Mouse (Mus musculus): ENCODE data around the gene Faah. TPM values are rescaled to one million over a fixed set of nuclear protein-coding genes. Genes with fewer than 3 reads are reported as not detected.
A peak's percentile ranks its signal among the peaks of the same experiment; 100 is the strongest.

The Faah gene
- polyA plus RNA-seq (2015; fragmentation: Nextera tagmentation; extraction: Ambion mirVana) = 10.0 and 12.7 TPM in 2 replicates

DNA sequence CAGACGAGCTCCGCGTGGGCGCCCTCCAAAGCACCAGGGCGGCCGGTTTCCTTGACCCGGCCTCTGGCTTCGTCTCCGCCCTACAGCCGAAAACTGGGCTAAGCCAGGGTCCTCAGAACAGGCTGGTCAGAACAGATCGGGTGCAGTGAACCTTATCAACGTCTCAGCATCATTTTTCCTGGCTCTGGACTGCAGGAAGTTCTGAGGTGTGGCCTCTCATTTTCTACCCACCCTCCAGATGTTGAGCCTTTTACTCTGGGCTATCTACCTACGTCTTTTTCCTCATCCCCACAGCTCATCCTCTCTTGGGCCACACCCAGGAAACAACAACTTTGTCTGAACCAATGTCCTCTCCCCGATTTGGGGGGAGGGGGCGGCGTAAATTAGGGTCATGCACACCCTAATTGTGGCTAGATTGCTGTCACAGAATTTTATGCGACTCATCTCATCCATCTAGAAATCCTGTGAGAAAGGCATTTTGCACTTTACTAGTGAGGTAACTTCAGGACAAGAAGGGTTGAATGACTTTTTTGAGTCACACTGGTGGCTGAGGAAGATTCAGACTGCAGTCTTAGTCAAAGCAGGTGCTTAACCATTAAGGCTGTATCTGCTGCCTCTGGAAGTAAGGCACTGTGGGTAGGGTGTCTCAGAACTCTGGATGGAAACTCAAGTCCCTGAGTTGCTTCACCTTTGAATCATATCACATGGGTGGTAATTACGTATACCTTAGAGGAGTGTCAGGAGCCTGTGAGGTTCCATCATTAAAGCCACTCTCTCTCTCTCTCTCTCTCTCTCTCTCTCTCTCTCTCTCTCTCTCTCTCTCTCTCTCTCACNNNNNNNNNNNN is at the start of gene Faah:
TSS of gene Faah (minus strand) at position 25 of the 845 bp plus-strand sequence.
- Histone ChIP-seq H3K27me3 (peaks cover 66% of the 10 kb centered on the region), H3K4me3 (replicated peaks) (peak within 1 kb of the TSS; percentile 58), H3K4me1 (replicated peaks) (peaks cover 15% of the 10 kb centered on the region), H3K36me3 (replicated peaks) (no peaks in the 10 kb centered on the region), H3K9me3 (replicated peaks) (no peaks in the 10 kb centered on the region), H3K27ac (replicated peaks) (0 out of 2 replicates have a peak within 1 kb of the TSS, but pooled peaks have one; percentile 38), H3K9ac (no peak within 1 kb of the TSS), H3K4me2 (peak within 1 kb of the TSS; percentile 73)
- no peak for ATAC-seq (ENCODE audit: insufficient read depth)
- 8% methylated on average over 18 of the region's 18 CpGs for WGBS (ENCODE audit: insufficient replicate concordance)

DNA sequence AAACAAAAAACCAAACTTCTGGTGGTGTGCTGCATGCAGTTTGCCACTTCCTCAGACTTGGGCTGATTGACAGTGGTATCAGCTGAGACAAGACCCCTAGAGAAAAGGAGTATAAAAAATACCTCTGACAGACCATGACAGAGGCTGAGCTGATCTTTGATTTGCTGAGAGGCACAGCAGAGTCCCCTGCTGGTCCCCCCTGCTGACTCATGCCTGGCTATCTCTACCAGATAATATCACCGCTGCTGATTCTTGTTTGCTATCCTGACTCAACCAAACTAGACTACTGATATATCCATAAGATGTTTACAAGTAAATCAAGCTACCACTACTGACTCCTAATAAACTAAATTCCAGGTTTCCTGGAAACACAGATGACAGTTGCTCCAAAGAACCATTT is 46.1 kb upstream of the Faah start:
- peak; percentile 28; the same call in 1 of the 2 replicates for ATAC-seq (ENCODE audit: insufficient read depth)
- no peak overlapping the region for H3K4me3 ChIP-seq (replicated peaks)
- H3K27ac ChIP-seq (replicated peaks) = no peak overlapping the region
- no peak overlapping the region for H3K4me2 ChIP-seq
- H3K4me1 ChIP-seq (replicated peaks) = peaks cover 7% of the 10 kb centered on the region; the same call in 1 of the 2 replicates
- 17% methylated on average over 1 of the region's 1 CpGs for WGBS (ENCODE audit: insufficient replicate concordance)
- no peaks in the 10 kb centered on the region for H3K9me3 ChIP-seq (replicated peaks)
- peaks cover 38% of the 10 kb centered on the region for H3K36me3 ChIP-seq (replicated peaks)
- no peaks in the 10 kb centered on the region for H3K27me3 ChIP-seq
- H3K9ac ChIP-seq = no peak overlapping the region

DNA sequence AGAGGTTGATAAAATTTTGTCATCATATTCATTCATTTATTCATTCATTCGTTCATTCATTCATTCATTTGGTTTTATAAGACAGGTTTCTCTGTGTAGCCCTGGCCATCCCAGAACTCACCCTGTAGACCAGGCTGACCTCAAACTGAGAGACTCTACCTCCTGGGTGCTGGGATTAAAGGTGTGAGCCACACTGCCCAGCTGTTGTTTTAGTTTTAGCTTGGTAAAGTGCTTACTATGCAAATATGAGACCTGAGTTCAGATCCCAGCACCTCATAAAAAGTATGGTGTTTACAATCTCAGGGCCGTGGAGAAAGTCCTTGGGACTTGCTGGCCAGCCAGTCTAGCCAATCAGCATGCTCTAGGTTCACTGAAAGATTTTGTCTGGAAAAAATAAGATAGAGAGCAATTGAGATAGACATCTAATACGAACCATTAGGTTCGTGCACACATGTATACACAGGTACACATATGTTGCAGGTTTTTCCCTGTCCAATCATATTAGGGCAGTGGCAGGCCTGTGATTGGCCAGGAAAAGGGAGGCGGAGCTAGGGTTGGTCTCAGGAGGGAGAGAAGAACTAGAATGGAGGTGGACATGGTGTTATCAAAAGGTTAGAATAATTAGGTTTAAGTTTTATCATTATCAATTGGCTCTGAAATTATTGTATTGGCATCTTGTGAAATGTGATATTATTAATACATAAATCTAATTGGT is 41.4 kb upstream of the Faah start:
- 64% methylated on average over 5 of the region's 5 CpGs for WGBS (ENCODE audit: insufficient replicate concordance)
- H3K9ac ChIP-seq = no peak overlapping the region
- H3K9me3 ChIP-seq (replicated peaks) = no peaks in the 10 kb centered on the region
- H3K4me2 ChIP-seq = no peak overlapping the region
- no peak overlapping the region for H3K27ac ChIP-seq (replicated peaks)
- H3K4me3 ChIP-seq (replicated peaks) = no peak overlapping the region
- H3K27me3 ChIP-seq = no peaks in the 10 kb centered on the region
- no peaks in the 10 kb centered on the region for H3K36me3 ChIP-seq (replicated peaks)
- H3K4me1 ChIP-seq (replicated peaks) = peaks cover 10% of the 10 kb centered on the region
- ATAC-seq (ENCODE audit: insufficient read depth) = no peak

DNA sequence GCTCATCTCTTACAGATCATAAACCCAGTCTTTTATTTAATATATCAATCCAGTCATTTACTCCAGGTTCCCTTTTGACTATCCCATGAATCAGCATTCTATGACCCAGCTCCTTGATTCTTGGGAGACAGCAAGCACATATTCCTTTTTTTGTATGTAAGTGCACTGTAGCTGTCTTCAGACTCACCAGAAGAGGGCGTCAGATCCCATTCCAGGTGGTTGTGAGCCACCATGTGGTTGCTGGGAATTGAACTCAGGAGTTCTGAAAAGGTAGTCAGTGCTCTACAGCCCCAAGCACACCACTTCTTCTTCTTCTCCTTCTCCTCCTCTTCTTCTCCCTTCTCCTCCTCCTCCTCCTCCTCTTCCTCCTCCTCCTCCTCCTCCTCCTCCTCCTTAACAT is 39.8 kb upstream of the Faah start:
- Histone ChIP-seq H3K9me3 (replicated peaks) (no peaks in the 10 kb centered on the region), H3K4me2 (no peak overlapping the region), H3K27ac (replicated peaks) (no peak overlapping the region), H3K36me3 (replicated peaks) (no peaks in the 10 kb centered on the region), H3K4me1 (replicated peaks) (peaks cover 16% of the 10 kb centered on the region), H3K27me3 (no peaks in the 10 kb centered on the region), H3K9ac (no peak overlapping the region), H3K4me3 (replicated peaks) (no peak overlapping the region)
- no peak for ATAC-seq (ENCODE audit: insufficient read depth)
- WGBS (ENCODE audit: insufficient replicate concordance) = 3% methylated on average over 1 of the region's 1 CpGs

DNA sequence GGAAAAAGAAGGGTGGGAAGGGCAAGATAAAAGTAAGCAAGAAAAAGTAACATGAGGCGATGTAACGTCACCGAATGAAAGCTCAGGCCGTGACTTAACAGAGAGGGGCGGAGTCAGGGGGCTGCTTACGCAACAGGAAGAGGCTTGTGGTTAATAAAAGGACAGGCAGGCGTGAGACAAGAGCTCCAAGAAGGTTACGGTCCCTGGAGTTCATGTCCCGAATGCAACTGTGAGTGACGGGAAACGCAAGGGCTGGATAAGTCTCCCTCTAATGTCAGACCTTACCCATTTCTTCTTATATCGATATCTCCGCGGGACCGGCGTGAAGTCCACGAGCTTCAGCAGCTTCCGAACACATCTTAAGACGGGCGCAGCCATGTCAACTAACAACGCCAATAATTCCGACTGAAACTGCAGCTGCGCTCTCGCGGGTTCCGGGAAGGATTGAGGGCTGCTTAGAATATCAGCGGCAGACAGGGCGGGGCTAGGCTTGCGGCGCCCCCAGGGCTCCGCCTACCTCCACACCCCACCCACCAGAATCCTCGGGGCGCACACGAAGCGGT is 35.8 kb upstream of the Faah start, which contains the start of gene Nsun4:
TSS of gene Nsun4 (minus strand) at position 478 of the 563 bp plus-strand sequence.
- H3K4me2 ChIP-seq = peak within 1 kb of the TSS; percentile 95
- H3K4me3 ChIP-seq (replicated peaks) = peak within 1 kb of the TSS; percentile 72
- H3K27ac ChIP-seq (replicated peaks) = peak within 1 kb of the TSS; percentile 95
- H3K4me1 ChIP-seq (replicated peaks) = peaks cover 24% of the 10 kb centered on the region
- H3K27me3 ChIP-seq = no peaks in the 10 kb centered on the region
- H3K9ac ChIP-seq = peak within 1 kb of the TSS; percentile 63
- peak; percentile 92 for ATAC-seq (ENCODE audit: insufficient read depth)
- no peaks in the 10 kb centered on the region for H3K9me3 ChIP-seq (replicated peaks)
- WGBS (ENCODE audit: insufficient replicate concordance) = under 1% methylated on average over 35 of the region's 35 CpGs
- H3K36me3 ChIP-seq (replicated peaks) = no peaks in the 10 kb centered on the region

DNA sequence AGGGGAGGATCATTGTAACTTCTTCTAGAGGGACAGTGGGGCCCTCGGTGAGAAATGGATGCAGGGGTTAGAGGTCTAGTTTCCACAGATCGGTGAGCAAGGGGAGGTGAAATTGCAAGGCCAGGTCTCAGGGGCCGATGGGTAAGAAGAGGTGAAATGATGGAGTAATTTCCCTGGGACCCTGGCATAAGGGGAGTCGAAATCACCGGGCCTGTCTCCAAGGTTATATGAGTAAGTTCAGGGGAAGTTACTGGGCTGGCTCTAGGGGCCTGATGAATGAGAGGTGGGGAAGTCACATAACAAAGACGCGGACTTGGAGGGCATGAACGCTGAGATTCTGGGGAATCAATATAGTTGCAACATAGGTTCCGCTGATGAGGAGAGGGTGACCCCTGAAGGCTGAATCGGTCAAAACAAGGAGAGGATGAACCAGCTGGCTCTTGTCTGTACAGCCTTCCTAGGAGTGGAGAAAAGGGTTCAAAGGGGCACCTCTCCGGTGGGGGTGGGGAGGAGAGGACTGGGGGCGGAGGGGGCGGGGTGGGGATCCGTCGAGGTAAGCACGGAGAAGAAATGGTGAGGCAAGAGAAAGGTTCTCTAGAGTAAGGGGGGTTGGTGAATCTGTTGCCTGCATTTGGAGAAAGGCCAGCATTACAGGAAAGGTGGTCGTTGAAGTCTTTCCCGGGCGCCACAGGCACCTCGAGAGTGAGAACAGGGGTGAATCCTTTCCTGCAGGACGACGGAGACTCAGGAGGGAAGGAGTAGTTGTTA is 35.0 kb upstream of the Faah start:
- peak overlapping the region; percentile 95 for H3K27ac ChIP-seq (replicated peaks)
- H3K27me3 ChIP-seq = no peaks in the 10 kb centered on the region
- no peaks in the 10 kb centered on the region for H3K9me3 ChIP-seq (replicated peaks)
- H3K9ac ChIP-seq = peak overlapping the region; percentile 63
- ATAC-seq (ENCODE audit: insufficient read depth) = peak; percentile 26; the same call in 1 of the 2 replicates
- H3K4me2 ChIP-seq = peak overlapping the region; percentile 95
- peak overlapping the region; percentile 72 for H3K4me3 ChIP-seq (replicated peaks)
- no peaks in the 10 kb centered on the region for H3K36me3 ChIP-seq (replicated peaks)
- H3K4me1 ChIP-seq (replicated peaks) = peaks cover 29% of the 10 kb centered on the region
- 9% methylated on average over 22 of the region's 22 CpGs for WGBS (ENCODE audit: insufficient replicate concordance)

DNA sequence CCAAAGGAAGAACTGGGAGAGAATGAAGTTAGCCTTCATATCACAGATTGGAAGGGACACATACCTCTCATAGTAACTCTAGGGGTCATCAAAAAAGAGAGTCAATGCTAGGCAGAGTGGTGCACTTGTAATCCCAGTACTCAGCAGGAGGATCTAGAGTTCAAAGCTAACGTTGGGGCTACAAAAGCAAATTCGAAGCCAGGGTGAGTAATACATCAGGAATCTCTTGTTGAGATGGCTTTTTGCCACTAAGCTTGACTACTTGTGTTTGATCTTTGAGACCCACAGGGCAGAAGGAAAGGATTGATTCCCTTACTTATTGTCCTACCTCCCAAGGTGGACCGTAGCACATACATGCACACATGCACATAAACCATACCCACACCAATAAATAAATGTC is 31.5 kb upstream of the Faah start:
- no peak overlapping the region for H3K9ac ChIP-seq
- H3K36me3 ChIP-seq (replicated peaks) = 0 out of 2 replicates have a peak, but pooled peaks cover 5% of the 10 kb centered on the region
- 70% methylated on average over 3 of the region's 3 CpGs for WGBS (ENCODE audit: insufficient replicate concordance)
- H3K9me3 ChIP-seq (replicated peaks) = no peaks in the 10 kb centered on the region
- H3K4me1 ChIP-seq (replicated peaks) = peaks cover 24% of the 10 kb centered on the region
- H3K4me2 ChIP-seq = no peak overlapping the region
- no peak for ATAC-seq (ENCODE audit: insufficient read depth)
- H3K27me3 ChIP-seq = no peaks in the 10 kb centered on the region
- no peak overlapping the region for H3K4me3 ChIP-seq (replicated peaks)
- no peak overlapping the region for H3K27ac ChIP-seq (replicated peaks)

DNA sequence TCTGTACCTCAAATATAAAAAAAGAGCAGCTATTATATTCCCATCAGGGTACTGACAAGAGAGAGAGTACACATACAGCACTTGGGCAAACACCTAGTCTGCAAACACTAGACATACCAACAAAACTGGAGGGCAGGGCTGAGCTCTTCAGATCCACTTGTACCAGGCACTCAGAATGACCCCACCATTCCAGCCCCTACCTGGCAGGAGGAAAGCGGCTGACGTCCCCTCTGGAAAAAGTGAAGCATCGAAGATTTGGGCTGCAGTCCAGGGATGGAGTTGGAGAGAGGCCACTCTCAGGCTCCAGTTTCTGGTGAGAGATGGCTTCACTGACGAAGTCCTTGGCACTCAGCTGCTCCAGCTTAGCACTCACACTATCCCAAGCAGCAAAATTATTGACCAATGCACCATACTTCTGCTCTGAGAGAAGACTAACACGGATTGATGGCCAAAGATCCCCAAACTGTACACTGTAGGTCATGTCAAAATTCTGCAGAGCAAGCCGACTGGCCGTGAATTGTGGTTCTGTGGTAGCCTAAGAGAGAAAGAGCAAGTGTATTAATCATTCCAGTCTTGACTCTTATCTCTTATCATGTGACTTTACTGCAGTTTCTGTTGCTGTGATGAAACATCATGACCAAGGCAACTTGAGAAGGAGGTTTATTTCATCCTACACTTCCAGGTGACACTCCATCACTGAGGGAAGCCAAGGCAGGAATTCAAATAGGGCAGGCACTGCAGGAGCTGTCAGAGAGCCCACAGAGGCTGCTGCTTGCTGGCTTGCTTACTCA is 30.6 kb upstream of the Faah start:
- Histone ChIP-seq H3K36me3 (replicated peaks) (0 out of 2 replicates have a peak, but pooled peaks cover 10% of the 10 kb centered on the region), H3K27me3 (no peaks in the 10 kb centered on the region), H3K9me3 (replicated peaks) (no peaks in the 10 kb centered on the region), H3K4me1 (replicated peaks) (peaks cover 19% of the 10 kb centered on the region), H3K4me3 (replicated peaks) (no peak overlapping the region), H3K27ac (replicated peaks) (no peak overlapping the region), H3K4me2 (no peak overlapping the region), H3K9ac (no peak overlapping the region)
- no peak for ATAC-seq (ENCODE audit: insufficient read depth)
- WGBS (ENCODE audit: insufficient replicate concordance) = 61% methylated on average over 7 of the region's 7 CpGs

DNA sequence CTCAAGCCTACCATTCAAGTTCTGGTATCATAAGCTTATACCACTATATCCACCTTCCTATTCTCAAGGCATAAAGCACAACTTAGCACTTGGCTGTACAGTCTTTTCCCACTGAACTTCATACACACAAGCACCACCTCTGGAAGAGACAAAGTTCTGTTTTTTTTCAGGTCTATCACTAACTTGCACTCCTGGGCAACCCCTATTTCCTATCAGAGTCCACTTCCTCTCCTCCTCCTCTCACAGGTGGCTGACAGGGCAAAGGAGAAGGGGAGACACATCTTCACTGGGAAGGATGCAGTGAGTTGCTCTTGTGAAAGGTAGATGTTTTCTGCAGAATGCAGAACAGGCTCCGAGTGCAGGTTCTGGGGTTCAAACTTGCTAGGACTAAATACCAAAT is 30.0 kb upstream of the Faah start:
- no peak overlapping the region for H3K27ac ChIP-seq (replicated peaks)
- no peaks in the 10 kb centered on the region for H3K27me3 ChIP-seq
- no peak overlapping the region for H3K9ac ChIP-seq
- H3K4me1 ChIP-seq (replicated peaks) = peaks cover 14% of the 10 kb centered on the region
- H3K9me3 ChIP-seq (replicated peaks) = no peaks in the 10 kb centered on the region
- H3K4me3 ChIP-seq (replicated peaks) = no peak overlapping the region
- 75% methylated on average over 1 of the region's 1 CpGs for WGBS (ENCODE audit: insufficient replicate concordance)
- ATAC-seq (ENCODE audit: insufficient read depth) = no peak
- H3K4me2 ChIP-seq = no peak overlapping the region
- 0 out of 2 replicates have a peak, but pooled peaks cover 10% of the 10 kb centered on the region for H3K36me3 ChIP-seq (replicated peaks)

DNA sequence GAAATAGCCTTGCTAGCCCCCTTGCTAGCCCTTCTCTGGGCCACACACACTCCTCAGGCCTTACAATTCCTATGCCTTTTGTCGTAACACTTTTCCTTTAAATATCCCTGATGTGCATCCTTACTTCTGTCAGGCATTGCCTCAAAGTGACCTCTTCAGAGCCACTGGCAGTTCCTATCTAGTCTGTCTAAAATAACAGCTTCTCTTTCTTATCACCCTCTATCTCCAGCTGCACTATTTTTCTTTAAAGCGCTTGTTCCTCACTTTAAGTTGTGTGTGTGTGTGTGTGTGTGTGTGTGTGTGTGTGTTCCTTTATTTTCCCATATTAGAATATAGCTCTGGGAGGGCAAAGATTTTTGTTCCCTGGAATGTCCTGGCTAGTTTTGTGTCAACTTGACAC is 28.9 kb upstream of the Faah start:
- Histone ChIP-seq H3K4me2 (no peak overlapping the region), H3K4me3 (replicated peaks) (no peak overlapping the region), H3K9me3 (replicated peaks) (no peaks in the 10 kb centered on the region), H3K27ac (replicated peaks) (no peak overlapping the region), H3K36me3 (replicated peaks) (peaks cover 13% of the 10 kb centered on the region; the same call in 1 of the 2 replicates), H3K4me1 (replicated peaks) (peaks cover 5% of the 10 kb centered on the region; the same call in 1 of the 2 replicates), H3K27me3 (no peaks in the 10 kb centered on the region), H3K9ac (no peak overlapping the region)
- no peak for ATAC-seq (ENCODE audit: insufficient read depth)
- 77% methylated on average over 2 of the region's 2 CpGs for WGBS (ENCODE audit: insufficient replicate concordance)
